Mouse (Mus musculus): ENCODE measurements around the gene Camkk1.

The Camkk1 gene

GRCm38 (mm10) chr11:73018471-73019146 lies at the start of gene Camkk1:
Gene Camkk1 (plus strand): TSS chr11:73019008.
- DNase-seq (ENCODE audit: low spot score in 2 of 2): peak; percentile 91 to 92

GRCm38 (mm10) chr11:72974995-72975503 lies 43.8 kb upstream of the Camkk1 start:
- DNase-seq (ENCODE audit: low spot score in 2 of 2): no peak

GRCm38 (mm10) chr11:72982516-72982915 lies 36.3 kb upstream of the Camkk1 start:
- DNase-seq (ENCODE audit: low spot score in 2 of 2): no peak

- DNase-seq (ENCODE audit: low spot score in 2 of 2): no peak
These were observed 35.5 kb upstream of the Camkk1 start for GRCm38 (mm10) chr11:72983283-72983682.

GRCm38 (mm10) chr11:72986745-72987144 lies 32.1 kb upstream of the Camkk1 start:
- DNase-seq (ENCODE audit: low spot score in 2 of 2): no peak

GRCm38 (mm10) chr11:72987234-72987633 lies 31.6 kb upstream of the Camkk1 start:
- DNase-seq (ENCODE audit: low spot score in 2 of 2): peak in 1 of 2 experiments; percentile 48

- DNase-seq (ENCODE audit: low spot score in 2 of 2): no peak
These were observed 31.0 kb upstream of the Camkk1 start for GRCm38 (mm10) chr11:72987807-72988206.

GRCm38 (mm10) chr11:72989044-72989443 lies 29.8 kb upstream of the Camkk1 start:
- no peak for DNase-seq (ENCODE audit: low spot score in 2 of 2)

GRCm38 (mm10) chr11:72990688-72991087 lies 28.1 kb upstream of the Camkk1 start:
- no peak for DNase-seq (ENCODE audit: low spot score in 2 of 2)

- DNase-seq (ENCODE audit: low spot score in 2 of 2): peak; percentile 48 to 61
These were observed 26.8 kb upstream of the Camkk1 start for GRCm38 (mm10) chr11:72991961-72992360.

- no peak for DNase-seq (ENCODE audit: low spot score in 2 of 2)
These were observed 22.5 kb upstream of the Camkk1 start for GRCm38 (mm10) chr11:72996346-72996745.

- DNase-seq (ENCODE audit: low spot score in 2 of 2): no peak
These were observed 22.0 kb upstream of the Camkk1 start for GRCm38 (mm10) chr11:72996781-72997180.

GRCm38 (mm10) chr11:72997529-72998326 lies 21.1 kb upstream of the Camkk1 start:
- no peak for DNase-seq (ENCODE audit: low spot score in 2 of 2)

- DNase-seq (ENCODE audit: low spot score in 2 of 2): no peak
These were observed 20.0 kb upstream of the Camkk1 start, which contains the start of gene P2rx1 for GRCm38 (mm10) chr11:72998771-72999170. Gene P2rx1 (plus strand): TSS chr11:72999103.

- peak in 1 of 2 experiments; percentile 74 for DNase-seq (ENCODE audit: low spot score in 2 of 2)
These were observed 17.8 kb upstream of the Camkk1 start for GRCm38 (mm10) chr11:73001029-73001428.

GRCm38 (mm10) chr11:73006377-73006776 lies 12.4 kb upstream of the Camkk1 start:
- DNase-seq (ENCODE audit: low spot score in 2 of 2): peak in 1 of 2 experiments; percentile 52

GRCm38 (mm10) chr11:73007113-73007512 lies 11.7 kb upstream of the Camkk1 start:
- DNase-seq (ENCODE audit: low spot score in 2 of 2): no peak

- peak in 1 of 2 experiments; percentile 50 for DNase-seq (ENCODE audit: low spot score in 2 of 2)
These were observed 10.9 kb upstream of the Camkk1 start for GRCm38 (mm10) chr11:73007698-73008481.

GRCm38 (mm10) chr11:73008826-73009225 lies 10.0 kb upstream of the Camkk1 start:
- DNase-seq (ENCODE audit: low spot score in 2 of 2): no peak

- no peak for DNase-seq (ENCODE audit: low spot score in 2 of 2)
These were observed 9.1 kb upstream of the Camkk1 start for GRCm38 (mm10) chr11:73009531-73010274.

GRCm38 (mm10) chr11:73013981-73014380 lies 4.8 kb upstream of the Camkk1 start:
- DNase-seq (ENCODE audit: low spot score in 2 of 2): no peak
